Mouse (Mus musculus) bone marrow macrophage, adult 2 months (primary cell): ENCODE measurements at regions not wholly inside any gene's neighbourhood (a gene's known extent, or its start where the extent isn't known, plus 50 kb on each side); places are given as distances from the start of the nearest gene placed in this dataset.

Source experiments
- CTCF ChIP-seq: IDR thresholded peaks from 2 replicates; pipeline ENCODE4 v1.5.1; 2012; ENCODE audit warnings: low read depth, mild to moderate bottlenecking, low read length, moderate library complexity
- POLR2A ChIP-seq: IDR thresholded peaks from 2 replicates; pipeline ENCODE4 v1.6.1; 2012; ENCODE audit warnings: mild to moderate bottlenecking, low read depth, low read length, borderline replicate concordance

GRCm38 (mm10) chr5:74816523-74816922 lies 113.8 kb upstream of the Lnx1 start:
- TF ChIP-seq CTCF (no peak), POLR2A (no peak)
